Mouse (Mus musculus) intestine, embryonic 16.5 days (tissue): ENCODE measurements around the gene Six5. TPM values are rescaled to one million over a fixed set of nuclear protein-coding genes. Genes with fewer than 3 reads are reported as not detected.
"Not testable (repeated sequence)": the region's sequence is repeated elsewhere in the genome, so short reads cannot be mapped to it uniquely, and the experiment has no call there.

Source experiments
- ATAC-seq: fragments of 200-750 bp; cut with Nextera tagmentation; 2 replicates; pipeline ENCODE4 v1.8.0; 2017; ENCODE audit warnings: moderate TSS enrichment, moderate library complexity
- H3K27ac ChIP-seq: fragments of 300-500 bp; sonication (generic); 2 replicates; pipeline ENCODE4 v1.5.1; 2014; ENCODE audit warnings: mild to moderate bottlenecking, low read length
- H3K27me3 ChIP-seq: fragments of 300-500 bp; sonication (generic); replicated peaks from 2 replicates; pipeline ENCODE4 v1.6.1; 2014; ENCODE audit warnings: low read length, control low read depth, mixed read lengths; ENCODE audit not compliant: control insufficient read depth, insufficient read depth
- H3K36me3 ChIP-seq: fragments of 300-500 bp; sonication (generic); 2 replicates; pipeline ENCODE4 v1.6.1; 2014; ENCODE audit warnings: low read length, control low read depth; ENCODE audit not compliant: control insufficient read depth, insufficient read depth
- H3K4me1 ChIP-seq: fragments of 300-500 bp; sonication (generic); 2 replicates; pipeline ENCODE4 v1.6.1; 2014; ENCODE audit warnings: low read length, control low read depth, mixed read lengths; ENCODE audit not compliant: control insufficient read depth, insufficient read depth
- H3K4me2 ChIP-seq: fragments of 300-500 bp; sonication (generic); 2 replicates; pipeline ENCODE4 v1.6.1; 2014; ENCODE audit warnings: low read depth, low read length, control low read depth
- H3K4me3 ChIP-seq: fragments of 300-500 bp; sonication (generic); 2 replicates; pipeline ENCODE4 v1.5.1; 2014; ENCODE audit warnings: mild to moderate bottlenecking, low read length
- H3K9ac ChIP-seq: fragments of 300-500 bp; sonication (generic); 2 replicates; pipeline ENCODE4 v1.6.1; 2014; ENCODE audit warnings: low read depth, low read length
- H3K9me3 ChIP-seq: fragments of 300-500 bp; sonication (generic); 2 replicates; pipeline ENCODE4 v1.6.1; 2016; ENCODE audit warnings: low read length, control low read depth; ENCODE audit not compliant: control insufficient read depth
- WGBS: fragments of 180-500 bp; shearing (Covaris S2); extraction: QIAGEN DNeasy Blood & Tissue Kit; methylation state at CpG from one replicate; pipeline ENCODE4 v1.1.7; 2014; 5-methylcytosine and 5-hydroxymethylcytosine counted together
- polyA plus RNA-seq: library from polyadenylated mRNA; unstranded; fragments of >200 nt; fragmentation: Nextera tagmentation; extraction: Ambion mirVana; gene quantifications from 2 replicates; pipeline ENCODE4 v1.2.1, GENCODE M21; 2015

Gene Six5
- polyA plus RNA-seq, 1 experiment from 2014 or later: 7.3 TPM

DNA sequence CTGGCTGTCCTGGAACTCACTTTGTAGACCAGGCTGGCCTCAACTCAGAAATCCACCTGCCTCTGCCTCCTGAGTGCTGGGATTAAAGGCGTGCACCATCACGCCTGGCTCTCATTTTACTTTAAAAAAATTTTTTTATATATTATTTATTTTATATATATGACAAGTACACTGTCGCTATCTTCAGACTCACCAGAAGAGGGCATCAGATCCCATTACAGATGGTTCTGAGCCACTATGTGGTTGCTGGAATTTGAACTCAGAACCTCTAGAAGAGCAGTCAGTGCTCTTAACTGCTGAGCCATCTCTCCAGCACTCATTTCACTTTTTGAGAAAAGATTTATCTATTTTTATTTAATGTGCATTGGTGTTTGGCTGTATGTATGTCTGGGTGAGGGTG lies 23.4 kb upstream of the Six5 start:
- H3K4me1 ChIP-seq, H3K4me3 ChIP-seq, H3K27ac ChIP-seq, ATAC-seq, H3K9me3 ChIP-seq, H3K9ac ChIP-seq, H3K4me2 ChIP-seq, H3K36me3 ChIP-seq: not testable (repeated sequence)
- peaks cover 14% of the 10 kb centered on the region for H3K27me3 ChIP-seq
- whole genome bisulfite sequencing: 56% methylated on average over 3 of the region's 3 CpGs

DNA sequence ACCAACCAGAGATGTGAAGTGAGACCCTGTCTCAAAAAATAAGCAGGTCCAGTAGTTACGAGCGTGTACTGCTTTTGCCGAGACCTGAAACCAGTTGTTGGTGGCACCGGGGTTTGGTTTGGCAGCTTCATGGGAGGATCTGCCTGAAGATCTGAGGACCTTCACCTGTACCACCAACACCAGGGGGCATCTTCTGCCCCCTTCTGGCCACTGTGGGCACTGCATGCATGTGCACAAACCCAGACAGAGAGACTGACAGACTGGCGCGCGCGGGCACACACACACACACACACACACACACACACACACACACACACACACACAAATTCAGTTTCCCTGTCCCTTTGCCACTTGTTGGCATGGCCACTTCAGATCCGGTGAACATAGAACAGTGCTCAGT lies 20.9 kb upstream of the Six5 start:
- WGBS: 76% methylated on average over 9 of the region's 9 CpGs
- H3K36me3 ChIP-seq: peaks cover under 1% of the 10 kb centered on the region; the same call in 1 of the 2 replicates
- no peak for ATAC-seq

DNA sequence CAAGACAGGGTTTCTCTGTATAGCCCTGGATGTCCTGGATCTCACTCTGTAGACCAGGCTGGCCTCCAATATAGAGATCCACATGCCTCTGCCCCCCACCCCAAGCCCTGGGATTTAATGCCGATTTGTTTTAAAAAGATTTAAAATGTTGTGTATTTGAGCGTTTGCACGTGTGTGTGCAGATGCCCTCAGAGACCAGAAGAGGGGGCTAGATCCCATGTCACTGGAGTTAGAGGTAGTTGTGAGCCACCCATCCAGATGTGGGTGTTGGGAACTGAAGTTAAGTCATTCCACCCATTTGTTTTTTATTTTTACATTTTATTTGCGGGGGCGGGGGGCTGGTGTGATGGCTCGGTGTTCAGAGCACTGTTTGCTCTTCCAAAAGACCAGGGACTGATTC lies 19.9 kb upstream of the Six5 start:
- H3K27ac ChIP-seq: no peak overlapping the region
- H3K4me1 ChIP-seq: peaks cover 20% of the 10 kb centered on the region
- no peak for ATAC-seq
- no peak overlapping the region for H3K4me2 ChIP-seq
- no peak overlapping the region for H3K9ac ChIP-seq
- 92% methylated on average over 6 of the region's 6 CpGs for WGBS
- no peaks in the 10 kb centered on the region for H3K27me3 ChIP-seq
- peaks cover 4% of the 10 kb centered on the region; the same call in 1 of the 2 replicates for H3K36me3 ChIP-seq
- H3K9me3 ChIP-seq: no peaks in the 10 kb centered on the region
- no peak overlapping the region for H3K4me3 ChIP-seq

More for the DNA sequence above, 20.9 kb upstream of the Six5 start:
- Histone ChIP-seq H3K4me2 (no peak overlapping the region), H3K9ac (no peak overlapping the region), H3K4me1 (peaks cover 20% of the 10 kb centered on the region), H3K27me3 (no peaks in the 10 kb centered on the region), H3K27ac (no peak overlapping the region), H3K9me3 (no peaks in the 10 kb centered on the region), H3K4me3 (no peak overlapping the region)

DNA sequence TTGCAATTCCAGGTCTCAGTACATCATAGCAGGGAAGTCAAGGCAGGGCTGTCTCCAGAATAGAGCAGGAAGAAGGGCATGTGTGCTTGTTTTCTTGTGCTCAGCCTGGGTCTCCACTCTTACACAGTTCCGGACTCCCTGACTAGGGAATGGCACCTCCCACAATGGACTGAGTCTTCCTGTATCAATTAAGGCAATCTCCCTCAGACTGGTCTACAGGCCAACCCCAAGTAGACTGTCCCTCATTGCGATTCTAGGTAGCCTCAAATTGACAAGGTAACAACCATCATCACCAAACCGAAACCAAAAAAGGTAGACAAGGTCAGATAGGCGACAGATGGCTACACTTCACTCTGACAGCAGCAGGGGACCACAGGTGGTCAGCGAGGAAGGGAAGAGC lies 19.2 kb upstream of the Six5 start:
- ATAC-seq: 0 out of 2 replicates have a peak, but pooled peaks have one; percentile 2
- Histone ChIP-seq H3K9ac (no peak overlapping the region), H3K4me2 (peak overlapping the region; percentile 75), H3K9me3 (no peaks in the 10 kb centered on the region), H3K36me3 (peaks cover 4% of the 10 kb centered on the region; the same call in 1 of the 2 replicates), H3K4me1 (peaks cover 20% of the 10 kb centered on the region), H3K4me3 (peak overlapping the region; percentile 64), H3K27ac (no peak overlapping the region), H3K27me3 (no peaks in the 10 kb centered on the region)
- 53% methylated on average over 5 of the region's 5 CpGs for WGBS

DNA sequence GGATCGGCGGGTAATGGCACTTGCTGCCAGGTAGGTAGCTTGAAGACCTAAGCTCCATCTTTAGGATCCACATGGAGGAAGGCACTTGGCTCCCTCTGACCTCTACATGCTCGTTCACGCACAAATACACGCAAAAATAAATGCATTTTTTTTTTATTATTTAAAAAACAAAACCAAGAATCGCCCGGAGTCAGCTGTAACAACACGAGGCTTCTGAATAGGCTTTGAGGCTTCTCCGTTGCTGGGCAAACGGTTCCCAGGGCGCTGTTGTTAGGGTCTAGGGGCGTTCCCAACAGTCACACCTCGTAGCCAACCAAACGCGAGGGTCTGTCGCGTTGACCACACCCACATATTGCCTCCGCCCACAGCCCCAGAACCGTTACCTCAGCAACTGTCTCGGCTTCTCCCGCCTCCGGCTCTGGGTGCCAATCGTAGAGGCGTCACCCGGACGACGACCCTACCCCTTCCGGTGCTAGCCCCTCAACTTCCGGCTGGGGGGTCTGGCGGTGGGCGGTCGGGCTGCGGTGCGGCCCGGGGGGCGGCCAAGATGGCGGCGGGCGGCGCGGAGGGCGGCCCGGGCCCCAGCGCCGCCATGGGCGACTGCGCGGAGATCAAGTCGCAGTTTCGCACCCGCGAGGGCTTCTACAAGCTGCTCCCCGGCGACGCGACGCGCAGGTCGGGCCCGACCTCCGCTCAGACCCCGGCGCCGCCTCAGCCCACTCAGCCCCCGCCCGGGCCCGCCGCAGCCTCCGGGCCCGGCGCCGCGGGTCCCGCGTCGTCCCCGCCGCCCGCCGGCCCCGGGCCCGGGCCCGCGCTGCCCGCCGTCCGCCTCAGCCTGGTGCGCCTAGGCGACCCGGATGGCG lies 18.4 kb upstream of the Six5 start, which contains the start of gene Dmwd:
Gene Dmwd (plus strand): TSS at position 505 of the 863 bp plus-strand sequence.
- H3K9ac ChIP-seq: peak within 1 kb of the TSS; percentile 78
- H3K4me3 ChIP-seq: peak within 1 kb of the TSS; percentile 64
- peaks cover 20% of the 10 kb centered on the region for H3K4me1 ChIP-seq
- H3K27ac ChIP-seq: peak within 1 kb of the TSS; percentile 79
- peaks cover 10% of the 10 kb centered on the region; the same call in 1 of the 2 replicates for H3K36me3 ChIP-seq
- peak within 1 kb of the TSS; percentile 75 for H3K4me2 ChIP-seq
- no peaks in the 10 kb centered on the region for H3K27me3 ChIP-seq
- H3K9me3 ChIP-seq: no peaks in the 10 kb centered on the region
- WGBS: under 1% methylated on average over 65 of the region's 91 CpGs
- ATAC-seq: peak; percentile 97

DNA sequence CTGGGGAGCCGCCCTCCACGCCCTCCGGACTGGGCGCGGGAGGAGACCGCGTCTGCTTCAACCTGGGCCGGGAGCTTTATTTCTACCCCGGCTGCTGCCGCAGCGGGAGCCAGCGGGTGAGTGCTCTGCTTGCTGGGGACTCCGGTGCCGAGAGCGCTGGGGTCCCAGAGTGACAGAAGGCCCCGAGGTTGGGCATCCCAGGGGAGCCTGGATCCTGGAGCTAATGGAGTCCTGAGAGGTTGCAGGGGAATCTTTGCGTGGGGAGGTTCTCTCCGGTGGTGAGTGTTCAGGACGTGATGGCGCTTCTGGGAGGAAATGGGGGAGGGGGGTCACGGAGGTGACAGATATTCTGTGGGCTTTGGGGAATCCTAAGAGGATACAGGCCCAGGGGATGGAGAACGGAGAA lies 17.8 kb upstream of the Six5 start:
- ATAC-seq: no peak
- peak overlapping the region; percentile 75 for H3K4me2 ChIP-seq
- H3K36me3 ChIP-seq: peaks cover 16% of the 10 kb centered on the region; the same call in 1 of the 2 replicates
- no peaks in the 10 kb centered on the region for H3K9me3 ChIP-seq
- H3K27ac ChIP-seq: peak overlapping the region; percentile 79
- WGBS: under 1% methylated on average over 22 of the region's 22 CpGs
- peaks cover 20% of the 10 kb centered on the region for H3K4me1 ChIP-seq
- no peaks in the 10 kb centered on the region for H3K27me3 ChIP-seq
- H3K9ac ChIP-seq: peak overlapping the region; percentile 78
- peak overlapping the region; percentile 64 for H3K4me3 ChIP-seq

DNA sequence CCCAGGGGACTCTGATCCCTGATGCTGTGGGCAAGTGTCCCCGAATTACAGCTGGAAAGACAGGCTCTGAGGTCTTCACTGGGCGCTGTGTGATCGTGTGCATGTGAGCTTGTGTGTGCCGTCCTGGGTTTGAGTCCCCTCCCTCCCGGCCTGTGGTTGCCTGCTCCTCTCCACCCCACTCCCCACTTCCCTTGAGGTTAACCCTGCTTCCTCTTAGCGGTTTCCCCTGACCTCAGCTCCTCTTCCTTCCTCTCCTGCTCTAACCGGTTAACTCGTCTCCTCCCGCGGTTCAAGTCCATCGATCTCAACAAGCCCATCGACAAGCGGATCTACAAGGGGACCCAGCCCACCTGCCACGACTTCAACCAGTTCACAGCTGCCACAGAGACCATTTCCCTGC lies 16.6 kb upstream of the Six5 start:
- Histone ChIP-seq H3K4me1 (peaks cover 29% of the 10 kb centered on the region), H3K9me3 (no peaks in the 10 kb centered on the region), H3K27me3 (no peaks in the 10 kb centered on the region), H3K9ac (no peak overlapping the region), H3K4me3 (no peak overlapping the region), H3K27ac (no peak overlapping the region), H3K36me3 (peaks cover 27% of the 10 kb centered on the region), H3K4me2 (peak overlapping the region; percentile 75)
- no peak for ATAC-seq
- WGBS: 71% methylated on average over 14 of the region's 14 CpGs

DNA sequence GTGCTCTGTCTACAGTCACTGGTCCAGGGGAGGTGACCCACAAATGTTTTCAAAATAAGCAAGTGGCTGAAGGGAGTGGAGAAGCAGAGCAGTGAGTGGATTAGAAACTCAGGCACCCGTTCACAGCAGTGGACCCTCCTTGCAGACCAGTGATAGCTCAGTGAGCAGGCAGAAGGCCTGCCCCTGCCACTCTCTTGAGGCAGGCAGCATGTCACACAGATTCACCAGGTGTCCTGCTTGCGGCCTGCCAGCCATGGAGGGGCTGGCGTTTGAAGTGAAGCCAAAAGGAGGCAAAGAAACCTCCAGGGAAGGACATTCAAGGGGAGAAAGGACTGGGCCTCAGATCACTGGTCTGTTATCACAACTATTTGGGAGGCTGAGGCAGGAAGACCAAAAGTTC lies 15.7 kb upstream of the Six5 start:
- peaks cover 38% of the 10 kb centered on the region for H3K4me1 ChIP-seq
- H3K36me3 ChIP-seq: peaks cover 27% of the 10 kb centered on the region
- H3K4me3 ChIP-seq: no peak overlapping the region
- H3K27me3 ChIP-seq: no peaks in the 10 kb centered on the region
- 87% methylated on average over 3 of the region's 3 CpGs for WGBS
- ATAC-seq: no peak
- no peaks in the 10 kb centered on the region for H3K9me3 ChIP-seq
- no peak overlapping the region for H3K27ac ChIP-seq
- H3K4me2 ChIP-seq: no peak overlapping the region
- no peak overlapping the region for H3K9ac ChIP-seq

DNA sequence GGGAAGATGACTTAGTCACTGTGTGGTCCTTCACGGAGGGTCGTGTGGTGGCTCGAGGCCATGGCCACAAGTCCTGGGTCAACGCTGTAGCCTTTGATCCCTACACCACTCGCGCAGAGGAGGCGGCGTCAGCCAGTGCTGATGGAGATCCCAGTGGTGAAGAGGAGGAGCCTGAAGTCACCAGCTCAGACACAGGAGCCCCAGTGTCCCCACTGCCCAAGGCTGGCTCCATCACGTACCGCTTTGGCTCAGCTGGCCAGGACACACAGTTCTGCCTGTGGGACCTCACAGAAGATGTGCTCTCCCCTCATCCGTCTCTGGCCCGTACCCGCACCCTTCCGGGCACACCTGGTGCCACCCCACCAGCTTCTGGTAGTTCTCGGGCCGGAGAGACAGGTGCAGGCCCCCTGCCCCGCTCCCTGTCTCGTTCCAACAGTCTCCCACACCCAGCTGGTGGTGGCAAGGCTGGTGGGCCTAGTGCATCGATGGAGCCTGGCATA lies 13.9 kb upstream of the Six5 start:
- peaks cover 27% of the 10 kb centered on the region for H3K36me3 ChIP-seq
- H3K9ac ChIP-seq: no peak overlapping the region
- no peaks in the 10 kb centered on the region for H3K27me3 ChIP-seq
- H3K4me3 ChIP-seq: no peak overlapping the region
- H3K4me2 ChIP-seq: no peak overlapping the region
- H3K4me1 ChIP-seq: peaks cover 52% of the 10 kb centered on the region
- no peaks in the 10 kb centered on the region for H3K9me3 ChIP-seq
- WGBS: 87% methylated on average over 19 of the region's 19 CpGs
- no peak overlapping the region for H3K27ac ChIP-seq
- no peak for ATAC-seq
